Mouse (Mus musculus) CH12.LX (cell line): ENCODE data around the gene Pan3. TPM values are rescaled to one million over a fixed set of nuclear protein-coding genes. Genes with fewer than 3 reads are reported as not detected.

Source experiments
- DNase-seq: peaks from one replicate; pipeline ENCODE4 v3.0.0-alpha.2; 2013; ENCODE audit errors: extremely low read depth
- H3K27ac ChIP-seq: 2 replicates; pipeline ENCODE4 v1.5.1; 2012; ENCODE audit warnings: low read depth, mild to moderate bottlenecking, control low read depth, moderate library complexity; ENCODE audit not compliant: insufficient read depth
- H3K27me3 ChIP-seq: replicated peaks from 2 replicates; pipeline ENCODE3; 2012; ENCODE audit warnings: inconsistent platforms
- H3K36me3 ChIP-seq, 2 experiments: replicated peaks in 1 of 2; 2 replicates each; pipeline versions ENCODE3 to v1.6.1; 2012; ENCODE audit warnings: inconsistent platforms in 1 of 2, low read length in 1 of 2, mild to moderate bottlenecking in 1 of 2, mixed read lengths in 1 of 2, moderate library complexity in 1 of 2; ENCODE audit not compliant: control insufficient read depth in 1 of 2, insufficient read depth in 1 of 2
- H3K4me1 ChIP-seq, 2 experiments: 2 replicates each; pipeline ENCODE4 v1.6.1; 2012; ENCODE audit warnings: inconsistent platforms in 1 of 2, moderate library complexity in 1 of 2; ENCODE audit not compliant: insufficient read depth in 2 of 2, control insufficient read depth in 1 of 2
- H3K4me2 ChIP-seq: 2 replicates; pipeline ENCODE4 v1.6.1; 2012; ENCODE audit warnings: low read depth, mild to moderate bottlenecking, control low read depth; ENCODE audit not compliant: poor library complexity, insufficient read depth, severe bottlenecking
- H3K4me3 ChIP-seq, 3 experiments: fragments of 150-350 bp in 1 of 3; sonication (generic) in 1 of 3; replicated peaks in 1 of 3; 2 replicates each; pipeline versions ENCODE3 to v1.5.1; 2011 to 2012; ENCODE audit warnings: low read depth in 2 of 3, low read length in 2 of 3, mild to moderate bottlenecking in 2 of 3, moderate library complexity in 2 of 3, control low read depth in 1 of 3, improper control_type of control experiment in 1 of 3, inconsistent platforms in 1 of 3, mixed read lengths in 1 of 3; ENCODE audit not compliant: poor library complexity in 1 of 3
- H3K79me2 ChIP-seq: replicated peaks from 2 replicates; pipeline ENCODE4 v1.6.1; 2012; ENCODE audit warnings: mild to moderate bottlenecking, moderate library complexity; ENCODE audit not compliant: control insufficient read depth, poor library complexity, insufficient read depth, severe bottlenecking; ENCODE audit errors: extremely low read depth
- H3K9ac ChIP-seq: 2 replicates; pipeline ENCODE4 v1.6.1; 2012; ENCODE audit warnings: low read depth, mild to moderate bottlenecking, control low read depth, moderate library complexity; ENCODE audit not compliant: insufficient read depth
- H3K9me3 ChIP-seq: replicated peaks from 2 replicates; pipeline ENCODE3; 2012; ENCODE audit warnings: low read length, inconsistent platforms, mixed read lengths
- BHLHE40 ChIP-seq: IDR thresholded peaks from 2 replicates; pipeline ENCODE4 v1.6.1; 2011; ENCODE audit warnings: mild to moderate bottlenecking, low read depth, low read length, improper control_type of control experiment
- CHD1 ChIP-seq: IDR thresholded peaks from 2 replicates; pipeline ENCODE4 v1.6.1; 2012; ENCODE audit warnings: low read depth, low read length, improper control_type of control experiment, inconsistent platforms
- CHD2 ChIP-seq: IDR thresholded peaks from 2 replicates; pipeline ENCODE4 v1.6.1; 2011; ENCODE audit warnings: low read length, improper control_type of control experiment
- CTCF ChIP-seq, 2 experiments: IDR thresholded peaks in 1 of 2; conservative IDR thresholded peaks in 1 of 2; 2 replicates each; pipeline ENCODE4 v1.5.1; 2011 to 2012; ENCODE audit warnings: low read depth in 2 of 2, low read length in 2 of 2, improper control_type of control experiment in 1 of 2, inconsistent platforms in 1 of 2, mild to moderate bottlenecking in 1 of 2, moderate library complexity in 1 of 2
- E2F4 ChIP-seq: IDR thresholded peaks from 2 replicates; pipeline ENCODE4 v1.6.1; 2011; ENCODE audit warnings: low read depth, low read length, improper control_type of control experiment; ENCODE audit not compliant: insufficient replicate concordance
- ELF1 ChIP-seq: IDR thresholded peaks from 2 replicates; pipeline ENCODE4 v1.6.1; 2014; ENCODE audit warnings: low read depth, mild to moderate bottlenecking, inconsistent platforms, low read length, improper control_type of control experiment
- EP300 ChIP-seq: IDR thresholded peaks from 2 replicates; pipeline ENCODE4 v1.6.1; 2011; ENCODE audit warnings: low read length, improper control_type of control experiment
- ETS1 ChIP-seq: conservative IDR thresholded peaks from 2 replicates; pipeline ENCODE4 v1.6.1; 2012; ENCODE audit warnings: low read depth, mild to moderate bottlenecking, inconsistent platforms, low read length, improper control_type of control experiment, moderate library complexity
- GABPA ChIP-seq: IDR thresholded peaks from 2 replicates; pipeline ENCODE4 v1.6.1; 2012; ENCODE audit warnings: low read depth, low read length, improper control_type of control experiment, inconsistent platforms; ENCODE audit not compliant: insufficient replicate concordance
- HCFC1 ChIP-seq: IDR thresholded peaks from 2 replicates; pipeline ENCODE4 v1.6.1; 2012; ENCODE audit warnings: low read depth, mild to moderate bottlenecking, inconsistent platforms, low read length, improper control_type of control experiment
- IRF4 ChIP-seq: IDR thresholded peaks from 2 replicates; pipeline ENCODE4 v1.6.1; 2014; ENCODE audit warnings: low read depth, mild to moderate bottlenecking, inconsistent platforms, low read length, improper control_type of control experiment
- JUN ChIP-seq: IDR thresholded peaks from 2 replicates; pipeline ENCODE4 v1.6.1; 2011; ENCODE audit warnings: low read depth, mild to moderate bottlenecking, low read length, improper control_type of control experiment, moderate library complexity; ENCODE audit not compliant: insufficient read depth
- JUND ChIP-seq: conservative IDR thresholded peaks from 2 replicates; pipeline ENCODE4 v1.6.1; 2011; ENCODE audit warnings: low read depth, low read length, improper control_type of control experiment
- KAT2A ChIP-seq: IDR thresholded peaks from 2 replicates; pipeline ENCODE4 v1.6.1; 2012; ENCODE audit warnings: low read length, improper control_type of control experiment, inconsistent platforms; ENCODE audit not compliant: insufficient replicate concordance
- MAFK ChIP-seq: IDR thresholded peaks from 2 replicates; pipeline ENCODE4 v1.6.1; 2011; ENCODE audit warnings: low read length, improper control_type of control experiment; ENCODE audit not compliant: insufficient replicate concordance
- MAX ChIP-seq: IDR thresholded peaks from 2 replicates; pipeline ENCODE4 v1.6.1; 2011; ENCODE audit warnings: low read length, improper control_type of control experiment
- MAZ ChIP-seq: IDR thresholded peaks from 2 replicates; pipeline ENCODE4 v1.6.1; 2012; ENCODE audit warnings: low read depth, mild to moderate bottlenecking, inconsistent platforms, low read length, improper control_type of control experiment, moderate library complexity
- MEF2A ChIP-seq: IDR thresholded peaks from 2 replicates; pipeline ENCODE4 v1.6.1; 2014; ENCODE audit warnings: low read depth, mild to moderate bottlenecking, inconsistent platforms, low read length, improper control_type of control experiment, borderline replicate concordance
- MXI1 ChIP-seq: IDR thresholded peaks from 2 replicates; pipeline ENCODE4 v1.6.1; 2011; ENCODE audit warnings: mild to moderate bottlenecking, low read depth, low read length, improper control_type of control experiment
- MYC ChIP-seq: IDR thresholded peaks from 2 replicates; pipeline ENCODE4 v1.6.1; 2011; ENCODE audit warnings: low read depth, mild to moderate bottlenecking, improper control_type of control experiment, low read length
- NELFE ChIP-seq: IDR thresholded peaks from 2 replicates; pipeline ENCODE4 v1.6.1; 2011; ENCODE audit warnings: low read depth, low read length, improper control_type of control experiment
- NRF1 ChIP-seq: IDR thresholded peaks from 2 replicates; pipeline ENCODE4 v1.6.1; 2014; ENCODE audit warnings: low read depth, mild to moderate bottlenecking, inconsistent platforms, low read length, improper control_type of control experiment, moderate library complexity
- PAX5 ChIP-seq: IDR thresholded peaks from 2 replicates; pipeline ENCODE4 v1.6.1; 2012; ENCODE audit warnings: low read length, inconsistent platforms, mixed read lengths
- POLR2A ChIP-seq: IDR thresholded peaks from 2 replicates; pipeline ENCODE4 v1.6.1; 2011; ENCODE audit warnings: low read depth, mild to moderate bottlenecking, improper control_type of control experiment, low read length
- POLR2AphosphoS2 ChIP-seq: IDR thresholded peaks from 2 replicates; pipeline ENCODE4 v1.6.1; 2011; ENCODE audit warnings: low read depth, low read length, improper control_type of control experiment
- RAD21 ChIP-seq: IDR thresholded peaks from 2 replicates; pipeline ENCODE4 v1.6.1; 2011; ENCODE audit warnings: low read depth, mild to moderate bottlenecking, low read length, improper control_type of control experiment, moderate library complexity
- RCOR1 ChIP-seq: conservative IDR thresholded peaks from 2 replicates; pipeline ENCODE4 v1.6.1; 2012; ENCODE audit warnings: low read depth, mild to moderate bottlenecking, inconsistent platforms, low read length, improper control_type of control experiment
- SIN3A ChIP-seq: IDR thresholded peaks from 2 replicates; pipeline ENCODE4 v1.6.1; 2012; ENCODE audit warnings: low read length, improper control_type of control experiment, inconsistent platforms
- SMC3 ChIP-seq: IDR thresholded peaks from 2 replicates; pipeline ENCODE4 v1.6.1; 2011; ENCODE audit warnings: low read depth, low read length, improper control_type of control experiment
- TBP ChIP-seq: conservative IDR thresholded peaks from 2 replicates; pipeline ENCODE4 v1.6.1; 2011; ENCODE audit warnings: low read depth, low read length, improper control_type of control experiment
- TCF12 ChIP-seq: IDR thresholded peaks from 2 replicates; pipeline ENCODE4 v1.6.1; 2014; ENCODE audit warnings: low read depth, mild to moderate bottlenecking, inconsistent platforms, low read length, improper control_type of control experiment
- UBTF ChIP-seq: IDR thresholded peaks from 2 replicates; pipeline ENCODE4 v1.6.1; 2012; ENCODE audit warnings: low read depth, mild to moderate bottlenecking, inconsistent platforms, low read length, improper control_type of control experiment, moderate library complexity
- USF1 ChIP-seq: IDR thresholded peaks from 2 replicates; pipeline ENCODE4 v1.6.1; 2014; ENCODE audit warnings: low read depth, mild to moderate bottlenecking, inconsistent platforms, low read length, improper control_type of control experiment
- USF2 ChIP-seq: conservative IDR thresholded peaks from 2 replicates; pipeline ENCODE4 v1.6.1; 2011; ENCODE audit warnings: low read depth, low read length, improper control_type of control experiment
- ZC3H11A ChIP-seq: IDR thresholded peaks from 2 replicates; pipeline ENCODE4 v1.6.1; 2012; ENCODE audit warnings: low read depth, mild to moderate bottlenecking, inconsistent platforms, low read length, improper control_type of control experiment
- ZKSCAN1 ChIP-seq: IDR thresholded peaks from 2 replicates; pipeline ENCODE4 v1.6.1; 2012; ENCODE audit warnings: low read depth, inconsistent platforms, low read length, improper control_type of control experiment, borderline replicate concordance
- ZMIZ1 ChIP-seq: IDR thresholded peaks from 2 replicates; pipeline ENCODE4 v1.6.1; 2012; ENCODE audit warnings: low read depth, mild to moderate bottlenecking, inconsistent platforms, low read length, improper control_type of control experiment
- ZNF384 ChIP-seq: IDR thresholded peaks from 2 replicates; pipeline ENCODE4 v1.6.1; 2012; ENCODE audit warnings: low read depth, low read length, improper control_type of control experiment, inconsistent platforms
- dilution Hi-C: fragments of 300-500 bp; cut with MboI; formaldehyde crosslinking; loops from 2 replicates; pipeline ENCODE4 v1.14.3; 2020; ENCODE audit warnings: low sequenced_read_pairs; ENCODE audit not compliant: extremely low pct_unique_long_range_greater_than_20kb, extremely low pct_ligation_motif_present
- in situ Hi-C: fragments of 300-500 bp; cut with MboI; formaldehyde crosslinking; loops from 3 replicates; pipeline ENCODE4 v1.14.3; 2019; ENCODE audit warnings: low sequenced_read_pairs, low pct_ligation_motif_present, low pct_unique_long_range_greater_than_20kb, mixed read lengths
- polyA plus RNA-seq: library from polyadenylated mRNA; unstranded; fragments of >175 nt; gene quantifications from 2 replicates; pipeline ENCODE4 v1.2.1, GENCODE M21; 2012; ENCODE audit warnings: low read depth; ENCODE audit not compliant: insufficient read length
- total RNA-seq, 2 experiments: library from RNA; depleted of rRNA; stranded (reverse); fragments of 300-350 nt in 1 of 2; fragments of >200 nt in 1 of 2; gene quantifications; 2 replicates each; pipeline ENCODE4 v1.2.3; 2012 to 2014

Pan3 gene
- total and polyA plus RNA-seq, 3 experiments, result 37.6 to 43.5 (median 40.2) TPM

- peak; percentile 78 for DNase-seq
- H3K27me3 ChIP-seq, result no peaks in the 10 kb centered on the region
- in situ Hi-C loops, result no loop called here
- H3K79me2 ChIP-seq, result no peaks in the 10 kb centered on the region
- peaks cover 0 to 2% of the 10 kb centered on the region in 2 experiments for H3K36me3 ChIP-seq
- peak overlapping the region; percentile 63 for H3K4me2 ChIP-seq
- TF ChIP-seq POLR2AphosphoS2 (no peak), E2F4 (no peak), MEF2A (no peak), MXI1 (no peak), JUND (no peak), GABPA (no peak), ZMIZ1 (no peak), SIN3A (no peak; the same call in 1 of the 2 replicates), MAZ (peak; percentile 25; the same call in 1 of the 2 replicates), CHD2 (peak; percentile 54; the same call in 1 of the 2 replicates), MAX (0 out of 2 replicates have a peak, but pooled peaks have one; percentile 46), BHLHE40 (0 out of 2 replicates have a peak, but pooled peaks have one; percentile 38), CTCF (conservative IDR thresholded peaks at IDR 0.05 in 1 of 2, IDR thresholded peaks at IDR 0.05 in 1 of 2; ENCODE audit: low read depth in 2 of 2, low read length in 2 of 2) (peak in 1 of 2 experiments; percentile 78; a peak in 3 of 4 replicates), RCOR1 (0 out of 2 replicates have a peak, but pooled peaks have one; percentile 34), RAD21 (peak; percentile 61), EP300 (0 out of 2 replicates have a peak, but pooled peaks have one; percentile 11), ZC3H11A (no peak), NELFE (peak; percentile 55; the same call in 1 of the 2 replicates), HCFC1 (no peak; the same call in 1 of the 2 replicates), CHD1 (no peak), MYC (peak; percentile 69; the same call in 1 of the 2 replicates), MAFK (0 out of 2 replicates have a peak, but pooled peaks have one; percentile 21), PAX5 (no peak), JUN (no peak), TBP (no peak), ETS1 (no peak), UBTF (no peak), SMC3 (peak; percentile 66), KAT2A (no peak), TCF12 (0 out of 2 replicates have a peak, but pooled peaks have one; percentile 19), POLR2A (peak; percentile 48), ELF1 (peak; percentile 67), NRF1 (0 out of 2 replicates have a peak, but pooled peaks have one; percentile 24), USF2 (no peak), ZKSCAN1 (no peak), IRF4 (peak; percentile 57), ZNF384 (no peak), USF1 (no peak)
- TF ChIP-seq, all 38 proteins: peak for 17
- H3K9me3 ChIP-seq, result no peaks in the 10 kb centered on the region
- peak overlapping the region; percentile 6; the same call in 1 of the 2 replicates for H3K9ac ChIP-seq
- dilution Hi-C loops, result no loop called here
- peak overlapping the region; percentile 20 to 51 (median 33) for H3K4me3 ChIP-seq
- peaks cover 0 to 5% of the 10 kb centered on the region in 2 experiments; a peak in 2 of 4 replicates for H3K4me1 ChIP-seq
- no peak overlapping the region for H3K27ac ChIP-seq
These were observed 11.4 kb upstream of the Pan3 start for GRCm38 (mm10) chr5:147418394-147419121.
